Comparison of ENCODE assay signal across 22 mouse cellular contexts in genomic region chr14:122052896-122053635, GRCm38 (mm10). TPM values are rescaled to one million over a fixed set of nuclear protein-coding genes. Genes with fewer than 3 reads are reported as not detected.
A peak's percentile ranks its signal among the peaks of the same experiment; 100 is the strongest.
DNase-seq lines count a peak whose midpoint lies in the region; ATAC-seq and TF ChIP-seq lines count a peak whose summit lies in the region.
"Had no signal": no experiment of that assay in that cellular context is flagged by ENCODE, and none has a peak within 500 bp of the region (broad histone marks: within the 10 kb centered on the region; RNA-seq: fewer than 3 reads in every experiment).

No protein-coding gene starts in this region.

- peak; percentile 52 for ATAC-seq in activated CD4-positive, CD25-positive, alpha-beta regulatory T cell, adult 4 months
- ATAC-seq in monocyte, adult 5-6 weeks (replicated peaks; ENCODE audit: insufficient number of reproducible peaks, low FRiP score, low TSS enrichment, poor library complexity, severe bottlenecking) = peak; percentile 64
- no peak for ATAC-seq in midbrain, embryonic 13.5 days
- ATAC-seq: hindbrain, postnatal 0 days; midbrain, embryonic 15.5 days had no signal

- H3K4me1 ChIP-seq in spleen, adult 2 months (ENCODE audit: control insufficient read depth, insufficient read depth, insufficient read length) = peaks cover 38% of the 10 kb centered on the region; the same call in 1 of the 2 replicates
- no peaks in the 10 kb centered on the region for H3K4me1 ChIP-seq in midbrain, embryonic 13.5 days (replicated peaks)
- H3K4me1 ChIP-seq: embryonic facial prominence, embryonic 13.5 days; forebrain, embryonic 10.5 days; midbrain, embryonic 15.5 days; neural tube, embryonic 12.5 days had no signal

- WGBS in spleen, adult 2 months = 32% methylated on average over 9 of the region's 9 CpGs
- WGBS in midbrain, embryonic 13.5 days = 88% methylated on average over 9 of the region's 9 CpGs

- DNase-seq in spleen, adult 2 months (ENCODE audit: low read depth in 1 of 2, low spot score in 2 of 2) = peak; percentile 56 to 72
- no peak for DNase-seq in spleen, postnatal 14 days (ENCODE audit: low spot score in 2 of 2)
- DNase-seq in thymus, postnatal 4 days = peak; percentile 49
- DNase-seq in right cerebral cortex, postnatal 10 days (ENCODE audit: low spot score in 2 of 2) = no peak
- no peak for DNase-seq in kidney, adult 11 months
- DNase-seq: adrenal gland, postnatal 36 days; cerebellum, postnatal 25 days; heart, postnatal 36 days; lung, adult 18-20 months; right cerebral cortex, postnatal 4 days had no signal

- TF ChIP-seq POLR2A in spleen, adult 2 months (IDR thresholded peaks at IDR 0.05; ENCODE audit: low read depth, low read length) = peak; percentile 13; the same call in 1 of the 2 replicates

- no peak overlapping the region for H3K9ac ChIP-seq in midbrain, embryonic 13.5 days (replicated peaks)
- H3K9ac ChIP-seq: embryonic facial prominence, embryonic 13.5 days; heart, embryonic 12.5 days; midbrain, embryonic 15.5 days; neural tube, embryonic 12.5 days had no signal

- H3K9me3 ChIP-seq in midbrain, embryonic 13.5 days = no peaks in the 10 kb centered on the region
- H3K9me3 ChIP-seq: embryonic facial prominence, embryonic 13.5 days; forebrain, embryonic 10.5 days; heart, embryonic 12.5 days; midbrain, embryonic 15.5 days; neural tube, embryonic 12.5 days had no signal

- H3K27ac ChIP-seq in spleen, adult 2 months (ENCODE audit: insufficient read depth, low read length) = peak overlapping the region; percentile 96
- H3K27ac ChIP-seq in midbrain, embryonic 13.5 days = no peak overlapping the region
- H3K27ac ChIP-seq: embryonic facial prominence, embryonic 13.5 days; forebrain, embryonic 10.5 days; hindbrain, postnatal 0 days; macrophage; midbrain, embryonic 15.5 days; neural tube, embryonic 12.5 days had no signal

- H3K4me3 ChIP-seq in spleen, adult 2 months (ENCODE audit: extremely low read depth, insufficient read depth, insufficient read length) = no peak overlapping the region
- no peak overlapping the region for H3K4me3 ChIP-seq in midbrain, embryonic 13.5 days (replicated peaks)
- H3K4me3 ChIP-seq: embryonic facial prominence, embryonic 13.5 days; forebrain, embryonic 10.5 days; heart, embryonic 12.5 days; midbrain, embryonic 15.5 days; neural tube, embryonic 12.5 days had no signal

- no peaks in the 10 kb centered on the region for H3K27me3 ChIP-seq in spleen, adult 2 months (ENCODE audit: control insufficient read depth, insufficient read depth, low read length)
- H3K27me3 ChIP-seq in midbrain, embryonic 13.5 days = no peaks in the 10 kb centered on the region
- H3K27me3 ChIP-seq: embryonic facial prominence, embryonic 13.5 days; midbrain, embryonic 15.5 days; neural tube, embryonic 12.5 days had no signal

- no peak overlapping the region for H3K4me2 ChIP-seq in midbrain, embryonic 13.5 days (replicated peaks)
- H3K4me2 ChIP-seq: embryonic facial prominence, embryonic 13.5 days; heart, embryonic 12.5 days; midbrain, embryonic 15.5 days; neural tube, embryonic 12.5 days had no signal

- H3K36me3 ChIP-seq in spleen, adult 2 months (ENCODE audit: control insufficient read depth, insufficient read depth, low read length) = no peaks in the 10 kb centered on the region
- no peaks in the 10 kb centered on the region for H3K36me3 ChIP-seq in midbrain, embryonic 13.5 days
- H3K36me3 ChIP-seq: embryonic facial prominence, embryonic 13.5 days; forebrain, embryonic 10.5 days; heart, embryonic 12.5 days; midbrain, embryonic 15.5 days; neural tube, embryonic 12.5 days had no signal

- TF ChIP-seq CTCF in spleen, adult 2 months (IDR thresholded peaks at IDR 0.05; ENCODE audit: extremely low read depth, insufficient read depth, insufficient read length, insufficient replicate concordance) = no peak

RNA-seq across cellular contexts. Expression of gene Timm8a2, which starts 18.6 kb away (rescaled TPM):
- 0.20 and 0.23 TPM in 2 replicates for polyA plus RNA-seq in spleen, adult 2 months (2012; rRNA removed)
- polyA plus RNA-seq in activated CD4-positive, CD25-positive, alpha-beta regulatory T cell, adult 4 months (2017; shearing (Covaris generic)) = not detected
- total RNA-seq in monocyte, adult 5-6 weeks (2017) = not detected in 3 replicates
- polyA plus RNA-seq in midbrain, embryonic 13.5 days (2015; fragmentation: Nextera tagmentation; extraction: Ambion mirVana) = not detected in 2 replicates
- total RNA-seq: adrenal gland, postnatal 36 days; gastrocnemius, postnatal 4 days; heart, postnatal 36 days; hindbrain, postnatal 0 days had no signal
- polyA plus RNA-seq: embryonic facial prominence, embryonic 13.5 days; forebrain, embryonic 10.5 days; heart, embryonic 12.5 days; hindbrain, postnatal 0 days; kidney, embryonic 14.5 days; macrophage; midbrain, embryonic 15.5 days; neural tube, embryonic 12.5 days had no signal

RNA-seq across cellular contexts. Expression of gene Tm9sf2, which starts 53.8 kb away (rescaled TPM):
- polyA plus RNA-seq in spleen, adult 2 months (2012; rRNA removed) = 80.8 and 211 TPM in 2 replicates
- polyA plus RNA-seq in activated CD4-positive, CD25-positive, alpha-beta regulatory T cell, adult 4 months (2017; shearing (Covaris generic)) = 10 to 100 TPM; 62.7 to 83.6 TPM
- total RNA-seq in monocyte, adult 5-6 weeks (2017) = 108 to 112 TPM (median 110 TPM) in 3 replicates
- 105 and 111 TPM in 2 replicates for polyA plus RNA-seq in midbrain, embryonic 13.5 days (2015; fragmentation: Nextera tagmentation; extraction: Ambion mirVana)

Comparison
In these comparisons a context has a peak if more than half of its experiments do, and no peak if none do; other contexts are left out.
1. DNase-seq: peak in spleen, adult 2 months (2 of 2) and thymus, postnatal 4 days (single experiment); none in spleen, postnatal 14 days (0 of 2), right cerebral cortex, postnatal 10 days (0 of 2) and kidney, adult 11 months (single experiment).